Mouse (Mus musculus): Measurements from ENCODE around the gene Gm21861.
"Not testable (repeated sequence)": the region's sequence is repeated elsewhere in the genome, so short reads cannot be mapped to it uniquely, and the experiment has no call there.

The Gm21861 gene

DNA sequence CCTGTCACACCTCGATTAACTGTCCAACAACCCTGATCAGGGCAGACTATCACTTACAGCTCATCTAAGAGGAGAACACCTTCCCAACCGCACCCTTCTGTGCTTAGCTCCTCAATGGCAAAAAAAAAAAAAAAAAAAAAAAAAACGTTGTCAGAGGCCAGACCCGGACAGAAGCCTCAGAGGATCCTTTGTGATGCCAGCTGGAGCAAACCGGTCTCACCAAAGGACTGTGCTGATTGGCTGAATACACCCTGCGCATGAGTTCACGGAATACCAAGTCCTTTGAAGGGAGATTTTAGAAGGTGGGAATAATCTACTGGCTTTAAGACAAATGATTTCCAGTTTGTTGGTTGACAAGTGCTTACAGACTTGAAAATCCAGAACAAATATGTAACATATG is at the start of gene Gm21861:
TSS of gene Gm21861 (minus strand) at position 101 of the 400 bp plus-strand sequence.
- DNase-seq (ENCODE audit: low spot score) = not testable (repeated sequence)
